Comparison of ENCODE assay signal across 11 mouse cellular contexts in genomic region chr2:34570378-34570777, GRCm38 (mm10).
DNase-seq lines count a peak whose midpoint lies in the region; ATAC-seq and TF ChIP-seq lines count a peak whose summit lies in the region.
"Had no signal": no experiment of that assay in that cellular context is flagged by ENCODE, and none has a peak within 500 bp of the region (broad histone marks: within the 10 kb centered on the region; RNA-seq: fewer than 3 reads in every experiment).

No protein-coding gene starts in this region.

- no peak for DNase-seq in left cerebral cortex, adult 2 months (ENCODE audit: extremely low spot score in 1 of 2, low spot score in 2 of 2)
- DNase-seq in left cerebral cortex, adult 11 months (ENCODE audit: low spot score), result no peak
- no peak for DNase-seq in midbrain, embryonic 11.5 days (ENCODE audit: low spot score, missing footprints)
- DNase-seq in retina, postnatal 1 day, result peak; percentile 30
- no peak for DNase-seq in thymus, adult 2 months
- DNase-seq in ovary, postnatal 10 days (ENCODE audit: low spot score), result no peak
- no peak for DNase-seq in right cerebral cortex, postnatal 10 days (ENCODE audit: low spot score in 2 of 2)
- DNase-seq: heart, postnatal 10 days; kidney, postnatal 25 days; lung, postnatal 36 days had no signal

- H3K9ac ChIP-seq in forebrain, embryonic 15.5 days (replicated peaks), result no peak overlapping the region
- H3K9ac ChIP-seq in midbrain, embryonic 11.5 days (ENCODE audit: low read length), result no peak overlapping the region

- no peak for TF ChIP-seq POLR2A in thymus, adult 2 months (IDR thresholded peaks at IDR 0.05; ENCODE audit: control insufficient read depth, extremely low read depth, insufficient read depth, low read length, poor library complexity)

- H3K4me2 ChIP-seq in forebrain, embryonic 15.5 days (replicated peaks), result no peak overlapping the region
- 0 out of 2 replicates have a peak overlapping the region, but pooled peaks have one; percentile 2 for H3K4me2 ChIP-seq in midbrain, embryonic 11.5 days

- H3K27ac ChIP-seq in left cerebral cortex, adult 2 months, result 0 out of 2 replicates have a peak overlapping the region, but pooled peaks have one; percentile 3
- peak overlapping the region; percentile 7; the same call in 1 of the 2 replicates for H3K27ac ChIP-seq in forebrain, embryonic 15.5 days (replicated peaks)
- no peak overlapping the region; the same call in 1 of the 2 replicates for H3K27ac ChIP-seq in midbrain, embryonic 11.5 days (ENCODE audit: low read depth, low read length)
- H3K27ac ChIP-seq in thymus, adult 2 months (ENCODE audit: control insufficient read depth, insufficient read depth, low read length), result no peak overlapping the region

- no peaks in the 10 kb centered on the region for H3K36me3 ChIP-seq in forebrain, embryonic 15.5 days
- H3K36me3 ChIP-seq in midbrain, embryonic 11.5 days (ENCODE audit: control insufficient read depth, insufficient read depth, low read length), result no peaks in the 10 kb centered on the region
- H3K36me3 ChIP-seq in thymus, adult 2 months (ENCODE audit: control insufficient read depth, insufficient read depth, low read length), result no peaks in the 10 kb centered on the region

- peaks cover 9% of the 10 kb centered on the region; the same call in 1 of the 2 replicates for H3K27me3 ChIP-seq in forebrain, embryonic 15.5 days
- peaks cover 15% of the 10 kb centered on the region for H3K27me3 ChIP-seq in midbrain, embryonic 11.5 days (ENCODE audit: control insufficient read depth, insufficient read depth, low read length)
- H3K27me3 ChIP-seq in thymus, adult 2 months (ENCODE audit: control insufficient read depth, insufficient read depth, low read length), result no peaks in the 10 kb centered on the region

- ATAC-seq in forebrain, embryonic 15.5 days (replicated peaks), result peak; percentile 46; the same call in 1 of the 2 replicates
- no peak for ATAC-seq in midbrain, embryonic 11.5 days (ENCODE audit: low FRiP score)

- 6% methylated on average over 6 of the region's 6 CpGs for WGBS in forebrain, embryonic 15.5 days
- WGBS in midbrain, embryonic 11.5 days, result 3% methylated on average over 6 of the region's 6 CpGs
- WGBS in thymus, adult 2 months, result 91% methylated on average over 6 of the region's 6 CpGs

- intact Hi-C loops in left cerebral cortex, adult 2 months (cut with DNase I), result no loop called here

- no peaks in the 10 kb centered on the region for H3K9me3 ChIP-seq in forebrain, embryonic 15.5 days
- H3K9me3 ChIP-seq in midbrain, embryonic 11.5 days (ENCODE audit: control insufficient read depth, low read length), result no peaks in the 10 kb centered on the region

- H3K4me3 ChIP-seq in left cerebral cortex, adult 2 months, result no peak overlapping the region
- H3K4me3 ChIP-seq in forebrain, embryonic 15.5 days, result no peak overlapping the region
- H3K4me3 ChIP-seq in midbrain, embryonic 11.5 days (ENCODE audit: low read depth, low read length), result no peak overlapping the region
- no peak overlapping the region for H3K4me3 ChIP-seq in thymus, adult 2 months (ENCODE audit: control insufficient read depth, insufficient read depth, low read length)

- peaks cover 29% of the 10 kb centered on the region for H3K4me1 ChIP-seq in forebrain, embryonic 15.5 days
- H3K4me1 ChIP-seq in midbrain, embryonic 11.5 days (ENCODE audit: control insufficient read depth, insufficient read depth, low read length), result peaks cover 15% of the 10 kb centered on the region
- H3K4me1 ChIP-seq in thymus, adult 2 months (replicated peaks; ENCODE audit: control insufficient read depth, insufficient read depth, low read length), result no peaks in the 10 kb centered on the region

- TF ChIP-seq CTCF in left cerebral cortex, adult 2 months (IDR thresholded peaks at IDR 0.05), result no peak
- TF ChIP-seq CTCF in thymus, adult 2 months (IDR thresholded peaks at IDR 0.05; ENCODE audit: borderline replicate concordance, control insufficient read depth, extremely low read depth, insufficient read depth, low read length, poor library complexity), result no peak

Comparison
In these comparisons a context has a peak if more than half of its experiments do, and no peak if none do; other contexts are left out.
1. H3K27ac ChIP-seq: peak in left cerebral cortex, adult 2 months (single experiment) and forebrain, embryonic 15.5 days (single experiment); none in midbrain, embryonic 11.5 days (single experiment) and thymus, adult 2 months (single experiment).